Mouse (Mus musculus) lung, embryonic 15.5 days (tissue): Measurements from ENCODE around the gene 2010300C02Rik. TPM values are rescaled to one million over a fixed set of nuclear protein-coding genes. Genes with fewer than 3 reads are reported as not detected.

Source experiments
- ATAC-seq: fragments of 200-750 bp; cut with Nextera tagmentation; 2 replicates; pipeline ENCODE4 v1.8.0; 2017; ENCODE audit warnings: moderate number of reproducible peaks, borderline replicate concordance; ENCODE audit not compliant: low FRiP score, low TSS enrichment; ENCODE audit errors: extremely low read depth
- H3K27ac ChIP-seq: fragments of 300-500 bp; sonication (generic); 2 replicates; pipeline ENCODE4 v1.5.1; 2015; ENCODE audit warnings: moderate library complexity, mild to moderate bottlenecking, inconsistent platforms
- H3K27me3 ChIP-seq: fragments of 300-500 bp; sonication (generic); 2 replicates; pipeline ENCODE4 v1.6.1; 2015; ENCODE audit warnings: inconsistent platforms
- H3K36me3 ChIP-seq: fragments of 300-500 bp; sonication (generic); 2 replicates; pipeline ENCODE4 v1.6.1; 2015; ENCODE audit warnings: inconsistent platforms
- H3K4me1 ChIP-seq: fragments of 300-500 bp; sonication (generic); 2 replicates; pipeline ENCODE4 v1.6.1; 2015; ENCODE audit warnings: inconsistent platforms
- H3K4me2 ChIP-seq: fragments of 300-500 bp; sonication (generic); 2 replicates; pipeline ENCODE4 v1.6.1; 2015; ENCODE audit warnings: inconsistent platforms, mild to moderate bottlenecking, moderate library complexity
- H3K4me3 ChIP-seq: fragments of 300-500 bp; sonication (generic); 2 replicates; pipeline ENCODE4 v1.5.1; 2015; ENCODE audit warnings: mild to moderate bottlenecking, inconsistent platforms
- H3K9ac ChIP-seq: fragments of 300-500 bp; sonication (generic); 2 replicates; pipeline ENCODE4 v1.6.1; 2015; ENCODE audit warnings: inconsistent platforms
- H3K9me3 ChIP-seq: fragments of 300-500 bp; sonication (generic); 2 replicates; pipeline ENCODE4 v1.6.1; 2016; ENCODE audit warnings: inconsistent platforms
- WGBS: fragments of 180-500 bp; shearing (Covaris S2); methylation state at CpG from one replicate; pipeline ENCODE4 v1.1.7; 2015; 5-methylcytosine and 5-hydroxymethylcytosine counted together
- polyA plus RNA-seq: library from polyadenylated mRNA; unstranded; fragments of >200 nt; fragmentation: Nextera tagmentation; extraction: Ambion mirVana; gene quantifications from 2 replicates; pipeline ENCODE4 v1.2.1, GENCODE M21; 2015

The 2010300C02Rik gene
- polyA plus RNA-seq, 1 experiment from 2014 or later = 12.1 TPM

DNA sequence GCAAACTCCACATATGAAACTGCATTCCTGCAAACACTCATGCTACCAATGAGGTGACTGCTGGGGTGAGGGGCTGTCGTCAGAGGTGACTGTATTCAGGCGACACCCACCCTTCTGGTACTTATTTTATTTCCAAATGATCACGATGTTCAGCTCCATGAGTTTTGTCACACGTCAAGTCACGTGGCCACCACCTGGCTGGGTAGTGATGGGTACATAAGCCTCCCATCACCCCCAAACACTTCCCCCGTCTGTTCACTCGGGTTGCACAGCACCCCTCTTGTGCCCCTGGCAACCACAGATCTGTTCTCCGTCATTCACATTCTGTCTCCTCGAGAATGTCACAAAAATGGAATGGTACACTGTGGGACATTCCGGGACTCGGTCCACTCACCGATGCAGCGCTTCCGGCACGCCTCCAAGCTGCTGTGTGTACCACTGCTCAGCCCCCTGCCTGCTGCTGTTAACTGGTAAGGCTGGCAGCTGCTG lies 32.9 kb downstream of the 2010300C02Rik start:
- peak overlapping the region; percentile 90 for H3K27ac ChIP-seq
- 39% methylated on average over 15 of the region's 15 CpGs for WGBS
- H3K4me3 ChIP-seq = peak overlapping the region; percentile 10

DNA sequence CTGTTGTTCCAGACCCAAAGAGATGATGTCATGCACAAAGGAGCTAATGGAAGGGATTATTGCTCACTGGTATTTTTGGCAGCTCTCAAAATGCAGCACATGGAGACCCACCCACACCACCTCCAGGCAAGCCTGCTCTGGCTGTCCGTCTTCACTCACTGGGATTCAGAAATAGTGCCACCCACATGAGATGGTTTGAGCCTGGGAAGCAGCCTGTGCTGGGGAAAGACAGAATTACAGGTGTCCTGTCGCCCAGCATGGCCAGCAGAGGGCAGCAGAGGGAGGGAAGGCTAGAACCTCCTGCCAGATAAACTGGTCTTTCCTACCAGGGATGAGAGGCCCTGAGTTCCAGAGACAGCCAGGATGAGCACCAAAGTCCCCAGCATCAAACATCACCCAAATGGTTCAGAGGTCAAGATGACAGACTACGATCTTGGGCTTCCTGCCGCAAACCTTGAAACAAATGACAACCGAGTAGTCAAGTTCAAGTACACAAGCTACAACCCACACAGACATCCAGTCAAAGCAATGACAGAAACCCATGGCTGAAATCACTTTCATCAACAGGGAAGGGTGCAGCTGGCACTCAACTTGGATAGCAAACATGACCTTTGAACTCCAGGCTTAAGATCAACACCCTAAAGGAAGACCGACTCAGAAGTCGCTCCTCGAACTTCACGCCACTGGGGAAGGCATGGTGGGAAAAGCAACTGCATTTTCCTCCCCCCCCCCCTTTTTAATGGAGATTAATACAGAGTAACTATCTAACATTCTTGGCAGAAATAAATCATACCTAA lies 41.4 kb downstream of the 2010300C02Rik start:
- ATAC-seq = no peak
- no peaks in the 10 kb centered on the region for H3K27me3 ChIP-seq
- no peak overlapping the region for H3K27ac ChIP-seq
- no peaks in the 10 kb centered on the region for H3K4me1 ChIP-seq
- H3K4me2 ChIP-seq = no peak overlapping the region
- H3K9ac ChIP-seq = no peak overlapping the region
- H3K36me3 ChIP-seq = no peaks in the 10 kb centered on the region
- no peaks in the 10 kb centered on the region for H3K9me3 ChIP-seq
- WGBS = 51% methylated on average over 9 of the region's 9 CpGs
- H3K4me3 ChIP-seq = no peak overlapping the region

More for the DNA sequence above, 32.9 kb downstream of the 2010300C02Rik start:
- H3K4me2 ChIP-seq = peak overlapping the region; percentile 47
- peak; percentile 47; the same call in 1 of the 2 replicates for ATAC-seq
- H3K9ac ChIP-seq = no peak overlapping the region
- H3K36me3 ChIP-seq = no peaks in the 10 kb centered on the region
- peaks cover 24% of the 10 kb centered on the region for H3K4me1 ChIP-seq
- no peaks in the 10 kb centered on the region for H3K9me3 ChIP-seq
- no peaks in the 10 kb centered on the region for H3K27me3 ChIP-seq

GRCm38 (mm10) chr1:37676967-37677512 lies 42.8 kb downstream of the 2010300C02Rik start:
- H3K4me3 ChIP-seq = no peak overlapping the region
- H3K36me3 ChIP-seq = no peaks in the 10 kb centered on the region
- 68% methylated on average over 7 of the region's 7 CpGs for WGBS
- no peak for ATAC-seq
- H3K9ac ChIP-seq = no peak overlapping the region
- no peaks in the 10 kb centered on the region for H3K9me3 ChIP-seq
- no peak overlapping the region for H3K4me2 ChIP-seq
- H3K27me3 ChIP-seq = no peaks in the 10 kb centered on the region
- H3K4me1 ChIP-seq = no peaks in the 10 kb centered on the region
- no peak overlapping the region for H3K27ac ChIP-seq

DNA sequence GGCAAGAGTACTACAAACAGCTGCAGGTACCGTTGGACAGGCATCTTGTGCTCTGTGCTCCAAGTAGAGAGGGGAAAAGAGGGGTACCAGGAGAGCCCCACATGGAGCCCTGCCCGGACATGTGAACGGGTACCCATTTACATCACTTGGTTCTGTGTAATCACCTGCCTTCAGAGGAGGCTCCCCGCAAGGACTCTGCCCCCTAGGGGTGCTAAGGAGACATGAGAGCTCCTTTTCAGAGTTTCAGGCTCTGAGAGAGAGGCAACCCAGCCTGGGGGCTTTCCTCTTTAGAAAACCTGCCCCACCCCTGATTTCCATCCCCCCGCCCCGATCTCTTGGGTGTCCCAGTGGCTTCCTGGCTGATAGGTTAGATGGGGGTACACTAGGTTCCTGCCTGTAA lies 44.4 kb downstream of the 2010300C02Rik start:
- Histone ChIP-seq H3K4me2 (no peak overlapping the region), H3K36me3 (no peaks in the 10 kb centered on the region), H3K27ac (no peak overlapping the region), H3K27me3 (no peaks in the 10 kb centered on the region), H3K9ac (no peak overlapping the region), H3K9me3 (no peaks in the 10 kb centered on the region), H3K4me1 (no peaks in the 10 kb centered on the region), H3K4me3 (no peak overlapping the region)
- 62% methylated on average over 6 of the region's 6 CpGs for WGBS
- ATAC-seq = no peak

DNA sequence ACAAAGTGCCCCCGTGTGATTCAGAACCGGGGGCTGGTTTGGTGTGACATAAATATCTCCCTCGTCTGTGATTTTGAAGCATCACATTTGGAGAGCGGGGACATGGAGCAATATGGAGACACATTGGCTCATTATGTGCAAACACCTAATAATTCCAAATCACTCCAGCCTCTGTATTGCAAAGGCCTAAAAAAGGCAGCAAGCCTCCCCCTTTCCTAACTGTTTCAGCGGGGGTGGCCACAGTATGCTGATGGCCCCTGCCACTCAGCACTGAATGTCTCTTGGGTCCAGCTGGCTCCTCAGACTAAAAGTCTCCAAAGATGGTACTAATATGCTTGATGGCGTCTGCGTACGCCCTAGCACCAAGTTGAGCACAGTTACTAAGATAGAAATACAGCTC lies 45.6 kb downstream of the 2010300C02Rik start:
- H3K9me3 ChIP-seq = no peaks in the 10 kb centered on the region
- no peaks in the 10 kb centered on the region for H3K36me3 ChIP-seq
- H3K27me3 ChIP-seq = no peaks in the 10 kb centered on the region
- 0 out of 2 replicates have a peak overlapping the region, but pooled peaks have one; percentile 6 for H3K27ac ChIP-seq
- WGBS = 52% methylated on average over 8 of the region's 8 CpGs
- no peak overlapping the region for H3K4me2 ChIP-seq
- H3K4me1 ChIP-seq = no peaks in the 10 kb centered on the region
- peak; percentile 72 for ATAC-seq
- no peak overlapping the region for H3K9ac ChIP-seq
- H3K4me3 ChIP-seq = no peak overlapping the region

DNA sequence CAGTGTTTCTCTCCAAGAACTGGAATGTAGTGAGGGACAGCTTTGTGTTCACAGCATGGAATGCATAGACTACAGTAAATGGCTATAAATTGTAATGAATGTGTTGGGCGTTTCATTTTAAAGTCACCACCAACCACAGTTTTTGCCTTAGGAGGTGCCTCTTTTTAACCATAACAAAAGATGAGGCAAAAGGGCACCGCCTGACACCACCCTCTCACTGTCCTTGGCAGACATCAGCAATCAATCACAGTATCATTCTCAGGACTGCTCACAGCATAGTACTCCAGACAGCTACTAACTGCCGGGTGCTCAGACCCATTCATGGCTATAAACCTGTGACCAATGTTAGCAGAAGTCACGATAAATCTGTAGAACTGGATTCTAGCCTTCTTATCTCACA lies 48.6 kb downstream of the 2010300C02Rik start:
- Histone ChIP-seq H3K27me3 (no peaks in the 10 kb centered on the region), H3K9ac (no peak overlapping the region), H3K4me3 (no peak overlapping the region), H3K4me1 (peaks cover 16% of the 10 kb centered on the region; the same call in 1 of the 2 replicates), H3K9me3 (no peaks in the 10 kb centered on the region), H3K36me3 (no peaks in the 10 kb centered on the region), H3K27ac (no peak overlapping the region), H3K4me2 (no peak overlapping the region)
- ATAC-seq = no peak
- 53% methylated on average over 4 of the region's 4 CpGs for WGBS

GRCm38 (mm10) chr1:37667386-37667785 lies 52.5 kb downstream of the 2010300C02Rik start:
- Histone ChIP-seq H3K9ac (no peak overlapping the region), H3K27ac (peak overlapping the region; percentile 90; the same call in 1 of the 2 replicates), H3K36me3 (no peaks in the 10 kb centered on the region), H3K9me3 (no peaks in the 10 kb centered on the region), H3K4me1 (peaks cover 26% of the 10 kb centered on the region), H3K4me2 (peak overlapping the region; percentile 5; the same call in 1 of the 2 replicates), H3K4me3 (no peak overlapping the region), H3K27me3 (no peaks in the 10 kb centered on the region)
- ATAC-seq = peak; percentile 45; the same call in 1 of the 2 replicates
- 26% methylated on average over 6 of the region's 6 CpGs for WGBS

DNA sequence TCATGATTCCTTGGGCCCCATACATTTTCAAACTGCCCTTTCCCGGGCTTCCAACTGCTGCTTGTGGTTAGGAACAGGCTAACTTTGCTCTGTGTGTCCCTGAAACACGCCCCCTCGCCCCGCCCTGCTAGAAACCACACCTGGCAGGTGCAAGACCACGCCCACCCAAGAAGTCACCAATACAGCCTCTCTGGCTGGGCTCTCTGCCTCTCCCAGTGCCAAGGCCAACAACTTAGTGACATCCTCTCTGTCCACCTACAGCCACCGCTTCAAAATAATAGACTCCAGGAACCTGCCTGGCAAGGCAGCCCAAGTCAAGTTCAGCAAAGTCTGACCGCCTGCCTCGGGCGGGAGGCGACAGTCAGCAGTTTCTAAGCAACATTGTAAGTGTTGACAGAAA lies 53.3 kb downstream of the 2010300C02Rik start:
- no peaks in the 10 kb centered on the region for H3K9me3 ChIP-seq
- no peaks in the 10 kb centered on the region for H3K27me3 ChIP-seq
- H3K9ac ChIP-seq = peak overlapping the region; percentile 11; the same call in 1 of the 2 replicates
- H3K36me3 ChIP-seq = no peaks in the 10 kb centered on the region
- 18% methylated on average over 10 of the region's 10 CpGs for WGBS
- H3K4me2 ChIP-seq = peak overlapping the region; percentile 47
- H3K4me1 ChIP-seq = peaks cover 26% of the 10 kb centered on the region
- H3K4me3 ChIP-seq = no peak overlapping the region
- ATAC-seq = peak; percentile 70
- H3K27ac ChIP-seq = peak overlapping the region; percentile 90

GRCm38 (mm10) chr1:37665539-37666323 lies 54.2 kb downstream of the 2010300C02Rik start:
- peak; percentile 40; the same call in 1 of the 2 replicates for ATAC-seq
- H3K27me3 ChIP-seq = no peaks in the 10 kb centered on the region
- H3K9me3 ChIP-seq = no peaks in the 10 kb centered on the region
- peak overlapping the region; percentile 47 for H3K4me2 ChIP-seq
- H3K4me3 ChIP-seq = peak overlapping the region; percentile 16
- H3K9ac ChIP-seq = peak overlapping the region; percentile 11; the same call in 1 of the 2 replicates
- H3K4me1 ChIP-seq = peaks cover 26% of the 10 kb centered on the region
- H3K27ac ChIP-seq = peak overlapping the region; percentile 90
- WGBS = 39% methylated on average over 14 of the region's 14 CpGs
- H3K36me3 ChIP-seq = no peaks in the 10 kb centered on the region

GRCm38 (mm10) chr1:37664496-37664895 lies 55.4 kb downstream of the 2010300C02Rik start:
- ATAC-seq = no peak
- no peaks in the 10 kb centered on the region for H3K36me3 ChIP-seq
- H3K4me3 ChIP-seq = 0 out of 2 replicates have a peak overlapping the region, but pooled peaks have one; percentile 16
- no peak overlapping the region for H3K9ac ChIP-seq
- 61% methylated on average over 2 of the region's 2 CpGs for WGBS
- H3K27ac ChIP-seq = no peak overlapping the region
- no peaks in the 10 kb centered on the region for H3K27me3 ChIP-seq
- peak overlapping the region; percentile 47 for H3K4me2 ChIP-seq
- H3K9me3 ChIP-seq = no peaks in the 10 kb centered on the region
- H3K4me1 ChIP-seq = peaks cover 26% of the 10 kb centered on the region

GRCm38 (mm10) chr1:37663606-37664005 lies 56.3 kb downstream of the 2010300C02Rik start:
- no peaks in the 10 kb centered on the region for H3K9me3 ChIP-seq
- no peak for ATAC-seq
- 75% methylated on average over 5 of the region's 5 CpGs for WGBS

More at GRCm38 (mm10) chr1:37663606-37664005, 56.3 kb downstream of the 2010300C02Rik start:
- no peak overlapping the region for H3K27ac ChIP-seq
- no peak overlapping the region for H3K4me3 ChIP-seq
- H3K36me3 ChIP-seq = no peaks in the 10 kb centered on the region
- no peak overlapping the region for H3K4me2 ChIP-seq
- peaks cover 23% of the 10 kb centered on the region for H3K4me1 ChIP-seq
- H3K9ac ChIP-seq = no peak overlapping the region
- no peaks in the 10 kb centered on the region for H3K27me3 ChIP-seq
